Mouse (Mus musculus) midbrain, embryonic 13.5 days (tissue): ENCODE data around the gene Gm10644. TPM values are rescaled to one million over a fixed set of nuclear protein-coding genes. Genes with fewer than 3 reads are reported as not detected.

Experiments used
- ATAC-seq: fragments of 200-750 bp; cut with Nextera tagmentation; 2 replicates; pipeline ENCODE4 v1.8.0; 2017; ENCODE audit warnings: mild to moderate bottlenecking, moderate TSS enrichment, moderate library complexity
- H3K27ac ChIP-seq: fragments of 300-500 bp; sonication (generic); 2 replicates; pipeline ENCODE4 v1.5.1; 2015; ENCODE audit warnings: inconsistent platforms, mild to moderate bottlenecking, moderate library complexity
- H3K27me3 ChIP-seq: fragments of 300-500 bp; sonication (generic); 2 replicates; pipeline ENCODE4 v1.6.1; 2015; ENCODE audit warnings: mild to moderate bottlenecking, inconsistent platforms
- H3K36me3 ChIP-seq: fragments of 300-500 bp; sonication (generic); 2 replicates; pipeline ENCODE4 v1.6.1; 2015; ENCODE audit warnings: mild to moderate bottlenecking, inconsistent platforms
- H3K4me1 ChIP-seq: fragments of 300-500 bp; sonication (generic); replicated peaks from 2 replicates; pipeline ENCODE4 v1.6.1; 2015; ENCODE audit warnings: inconsistent platforms
- H3K4me2 ChIP-seq: fragments of 300-500 bp; sonication (generic); replicated peaks from 2 replicates; pipeline ENCODE4 v1.6.1; 2015; ENCODE audit warnings: moderate library complexity, mild to moderate bottlenecking, inconsistent platforms
- H3K4me3 ChIP-seq: fragments of 300-500 bp; sonication (generic); replicated peaks from 2 replicates; pipeline ENCODE4 v1.5.1; 2015; ENCODE audit warnings: mild to moderate bottlenecking, inconsistent platforms
- H3K9ac ChIP-seq: fragments of 300-500 bp; sonication (generic); replicated peaks from 2 replicates; pipeline ENCODE4 v1.6.1; 2015; ENCODE audit warnings: mild to moderate bottlenecking, inconsistent platforms
- H3K9me3 ChIP-seq: fragments of 300-500 bp; sonication (generic); 2 replicates; pipeline ENCODE4 v1.6.1; 2016; ENCODE audit warnings: mild to moderate bottlenecking, inconsistent platforms
- WGBS: fragments of 180-500 bp; shearing (Covaris S2); methylation state at CpG from one replicate; pipeline ENCODE4 v1.1.7; 2015; 5-methylcytosine and 5-hydroxymethylcytosine counted together
- polyA plus RNA-seq: library from polyadenylated mRNA; unstranded; fragments of >200 nt; fragmentation: Nextera tagmentation; extraction: Ambion mirVana; gene quantifications from 2 replicates; pipeline ENCODE4 v1.2.1, GENCODE M21; 2015

The Gm10644 gene
- polyA plus RNA-seq, 1 experiment from 2014 or later = 0.94 TPM

DNA sequence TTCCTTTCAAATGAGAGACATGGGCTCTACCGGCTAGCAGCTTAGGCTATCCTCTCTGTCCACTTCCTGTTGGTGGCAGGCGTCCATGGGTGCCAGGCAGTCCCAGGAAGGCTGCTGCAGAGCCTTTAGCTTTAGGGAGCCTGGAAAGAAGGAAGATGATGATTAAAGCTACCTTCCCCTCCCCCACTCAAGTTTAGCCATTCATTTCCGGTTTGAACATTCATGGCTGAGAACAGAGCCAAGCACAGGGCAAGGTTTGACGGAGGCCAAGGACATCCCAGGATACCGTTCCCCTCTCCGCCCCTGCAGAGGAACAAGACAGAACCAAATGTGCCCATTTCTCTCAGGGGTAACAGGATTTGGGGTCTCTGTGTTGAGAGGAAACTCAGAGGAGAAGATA is 22.6 kb upstream of the Gm10644 start:
- WGBS = 68% methylated on average over 6 of the region's 6 CpGs
- 0 out of 2 replicates have a peak overlapping the region, but pooled peaks have one; percentile 13 for H3K4me2 ChIP-seq
- no peak for ATAC-seq
- peaks cover 43% of the 10 kb centered on the region for H3K4me1 ChIP-seq
- peaks cover 32% of the 10 kb centered on the region for H3K36me3 ChIP-seq
- peak overlapping the region; percentile 36 for H3K9ac ChIP-seq
- H3K9me3 ChIP-seq = no peaks in the 10 kb centered on the region
- H3K27ac ChIP-seq = no peak overlapping the region
- no peak overlapping the region for H3K4me3 ChIP-seq
- no peaks in the 10 kb centered on the region for H3K27me3 ChIP-seq

- 90% methylated on average over 5 of the region's 5 CpGs for WGBS
- Histone ChIP-seq H3K4me2 (no peak overlapping the region), H3K9me3 (no peaks in the 10 kb centered on the region), H3K4me3 (no peak overlapping the region), H3K36me3 (peaks cover 24% of the 10 kb centered on the region), H3K27me3 (no peaks in the 10 kb centered on the region), H3K9ac (no peak overlapping the region), H3K4me1 (peaks cover 45% of the 10 kb centered on the region), H3K27ac (no peak overlapping the region)
- no peak for ATAC-seq
Measured at GRCm38 (mm10) chr8:83976779-83977350, 21.9 kb upstream of the Gm10644 start.

- Histone ChIP-seq H3K27me3 (no peaks in the 10 kb centered on the region), H3K36me3 (peaks cover 17% of the 10 kb centered on the region), H3K4me1 (peaks cover 49% of the 10 kb centered on the region), H3K9ac (no peak overlapping the region), H3K4me3 (no peak overlapping the region), H3K9me3 (no peaks in the 10 kb centered on the region), H3K4me2 (no peak overlapping the region), H3K27ac (no peak overlapping the region)
- ATAC-seq = no peak
- WGBS = 90% methylated on average over 4 of the region's 4 CpGs
Measured at GRCm38 (mm10) chr8:83976101-83976630, 21.2 kb upstream of the Gm10644 start.

- H3K4me3 ChIP-seq = peak overlapping the region; percentile 91
- peaks cover 45% of the 10 kb centered on the region for H3K4me1 ChIP-seq
- no peak for ATAC-seq
- H3K27me3 ChIP-seq = no peaks in the 10 kb centered on the region
- no peaks in the 10 kb centered on the region for H3K9me3 ChIP-seq
- no peak overlapping the region for H3K27ac ChIP-seq
- WGBS = 74% methylated on average over 4 of the region's 4 CpGs
- peaks cover 5% of the 10 kb centered on the region; the same call in 1 of the 2 replicates for H3K36me3 ChIP-seq
- H3K4me2 ChIP-seq = peak overlapping the region; percentile 88
- no peak overlapping the region for H3K9ac ChIP-seq
Measured at GRCm38 (mm10) chr8:83974521-83974920, 19.5 kb upstream of the Gm10644 start.

DNA sequence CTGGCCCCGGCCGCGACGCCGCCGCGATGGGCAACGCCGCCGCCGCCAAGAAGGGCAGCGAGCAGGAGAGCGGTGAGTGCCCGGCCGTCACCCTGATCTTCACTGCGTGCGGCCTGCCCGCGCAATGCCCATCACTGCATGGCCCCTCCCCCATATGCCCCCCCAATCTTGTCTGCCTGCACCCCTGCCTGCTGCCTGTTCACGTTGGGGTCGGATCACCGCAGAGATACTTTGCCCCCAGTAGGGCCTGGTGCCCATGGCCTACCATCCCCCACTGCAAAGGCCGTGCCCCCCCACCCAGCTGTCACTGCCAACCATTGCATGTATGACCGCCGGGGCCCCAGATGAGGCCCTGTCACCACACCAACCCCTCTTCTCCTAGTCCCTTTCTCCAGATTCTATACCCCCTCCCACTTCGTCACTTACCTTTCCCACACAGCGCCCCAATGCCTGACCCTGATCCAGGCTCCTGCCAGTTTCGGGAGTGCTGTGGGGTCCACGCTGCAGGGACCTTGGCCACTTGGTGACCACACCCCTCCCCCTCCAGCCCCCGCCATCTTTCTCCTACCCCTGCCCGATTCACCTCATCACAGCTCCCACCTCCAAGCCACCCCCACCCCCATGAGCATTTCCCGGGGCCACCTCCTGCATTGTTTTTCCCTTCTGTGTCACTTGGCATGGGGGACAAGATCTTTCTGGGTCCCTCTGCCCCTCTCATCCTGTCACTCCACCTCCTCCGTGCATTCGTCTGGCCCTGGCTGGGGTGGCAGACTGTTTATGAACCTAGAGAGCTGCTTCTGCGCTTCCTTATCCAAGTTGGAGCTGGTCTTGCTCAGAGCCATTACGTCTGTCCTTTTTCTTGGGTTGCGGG is 18.4 kb upstream of the Gm10644 start:
- ATAC-seq = no peak; the same call in 1 of the 2 replicates
- Histone ChIP-seq H3K9ac (peak overlapping the region; percentile 93), H3K9me3 (no peaks in the 10 kb centered on the region), H3K4me2 (peak overlapping the region; percentile 88), H3K4me3 (peak overlapping the region; percentile 91), H3K4me1 (peaks cover 44% of the 10 kb centered on the region), H3K27me3 (no peaks in the 10 kb centered on the region), H3K36me3 (peaks cover 10% of the 10 kb centered on the region; the same call in 1 of the 2 replicates), H3K27ac (peak overlapping the region; percentile 86)
- 3% methylated on average over 37 of the region's 37 CpGs for WGBS

GRCm38 (mm10) chr8:83972150-83973120 is 17.4 kb upstream of the Gm10644 start, which contains the start of gene Prkaca:
Prkaca (plus strand) TSS chr8:83972993.
- no peaks in the 10 kb centered on the region for H3K9me3 ChIP-seq
- H3K4me3 ChIP-seq = peak within 1 kb of the TSS; percentile 91
- peak; percentile 100 for ATAC-seq
- H3K4me2 ChIP-seq = peak within 1 kb of the TSS; percentile 88
- H3K4me1 ChIP-seq = peaks cover 34% of the 10 kb centered on the region
- peak within 1 kb of the TSS; percentile 93 for H3K9ac ChIP-seq
- peaks cover 18% of the 10 kb centered on the region for H3K36me3 ChIP-seq
- under 1% methylated on average over 81 of the region's 94 CpGs for WGBS
- H3K27me3 ChIP-seq = no peaks in the 10 kb centered on the region
- peak within 1 kb of the TSS; percentile 91 for H3K27ac ChIP-seq

DNA sequence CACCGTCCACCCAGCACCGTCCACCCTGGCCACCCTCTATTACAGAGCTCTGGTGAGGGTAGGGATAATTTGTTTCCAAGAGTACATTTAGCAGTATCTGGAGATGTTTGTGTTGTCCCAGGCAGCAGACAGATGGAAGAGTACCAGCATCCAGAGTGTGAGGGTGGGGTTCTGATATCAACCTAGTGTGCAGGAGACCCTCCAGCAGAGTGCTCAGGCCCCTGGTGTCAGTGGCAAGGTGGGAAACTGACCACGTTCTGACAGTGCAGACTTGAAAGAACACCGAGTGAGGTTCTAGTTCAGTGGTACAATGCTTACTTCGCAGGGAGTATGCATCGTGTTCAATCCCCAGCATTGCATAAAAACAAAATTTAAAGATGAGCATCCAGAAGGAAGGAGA is 16.7 kb upstream of the Gm10644 start:
- 76% methylated on average over 6 of the region's 6 CpGs for WGBS
- peak overlapping the region; percentile 91; the same call in 1 of the 2 replicates for H3K27ac ChIP-seq
- H3K27me3 ChIP-seq = no peaks in the 10 kb centered on the region
- H3K4me1 ChIP-seq = peaks cover 26% of the 10 kb centered on the region
- peak overlapping the region; percentile 84 for H3K9ac ChIP-seq
- no peaks in the 10 kb centered on the region for H3K9me3 ChIP-seq
- peaks cover 18% of the 10 kb centered on the region for H3K36me3 ChIP-seq
- peak overlapping the region; percentile 91 for H3K4me3 ChIP-seq
- peak overlapping the region; percentile 85 for H3K4me2 ChIP-seq
- ATAC-seq = no peak

GRCm38 (mm10) chr8:83971121-83971520 is 16.1 kb upstream of the Gm10644 start:
- H3K4me2 ChIP-seq = no peak overlapping the region
- H3K4me1 ChIP-seq = peaks cover 22% of the 10 kb centered on the region
- no peak overlapping the region for H3K9ac ChIP-seq
- no peak for ATAC-seq
- no peaks in the 10 kb centered on the region for H3K9me3 ChIP-seq
- no peaks in the 10 kb centered on the region for H3K27me3 ChIP-seq
- H3K27ac ChIP-seq = no peak overlapping the region
- no peak overlapping the region for H3K4me3 ChIP-seq
- H3K36me3 ChIP-seq = peaks cover 18% of the 10 kb centered on the region
- WGBS = 91% methylated on average over 4 of the region's 4 CpGs

DNA sequence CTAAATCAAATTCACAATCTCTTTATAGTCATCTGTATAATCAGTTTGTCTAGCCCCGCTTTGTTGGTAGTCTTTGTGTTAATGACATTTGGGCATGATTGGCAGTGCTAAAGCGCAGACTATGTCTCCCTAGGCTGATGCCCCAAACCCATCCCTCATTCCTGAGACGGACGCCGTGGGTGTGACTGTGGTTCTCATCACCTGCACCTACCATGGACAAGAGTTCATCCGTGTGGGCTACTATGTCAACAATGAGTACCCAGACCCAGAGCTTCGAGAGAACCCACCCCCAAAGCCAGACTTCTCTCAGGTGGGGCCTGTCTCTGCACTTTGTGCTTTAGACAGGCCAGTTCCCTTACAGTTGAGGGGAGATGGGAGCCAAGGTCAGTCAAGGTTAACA is 12.7 kb upstream of the Gm10644 start:
- no peak for ATAC-seq
- H3K9me3 ChIP-seq = no peaks in the 10 kb centered on the region
- H3K4me1 ChIP-seq = peaks cover 6% of the 10 kb centered on the region
- no peak overlapping the region for H3K4me2 ChIP-seq
- no peak overlapping the region for H3K4me3 ChIP-seq
- 96% methylated on average over 7 of the region's 7 CpGs for WGBS
- no peak overlapping the region for H3K27ac ChIP-seq
- H3K9ac ChIP-seq = no peak overlapping the region
- no peaks in the 10 kb centered on the region for H3K27me3 ChIP-seq
- peaks cover 18% of the 10 kb centered on the region for H3K36me3 ChIP-seq

DNA sequence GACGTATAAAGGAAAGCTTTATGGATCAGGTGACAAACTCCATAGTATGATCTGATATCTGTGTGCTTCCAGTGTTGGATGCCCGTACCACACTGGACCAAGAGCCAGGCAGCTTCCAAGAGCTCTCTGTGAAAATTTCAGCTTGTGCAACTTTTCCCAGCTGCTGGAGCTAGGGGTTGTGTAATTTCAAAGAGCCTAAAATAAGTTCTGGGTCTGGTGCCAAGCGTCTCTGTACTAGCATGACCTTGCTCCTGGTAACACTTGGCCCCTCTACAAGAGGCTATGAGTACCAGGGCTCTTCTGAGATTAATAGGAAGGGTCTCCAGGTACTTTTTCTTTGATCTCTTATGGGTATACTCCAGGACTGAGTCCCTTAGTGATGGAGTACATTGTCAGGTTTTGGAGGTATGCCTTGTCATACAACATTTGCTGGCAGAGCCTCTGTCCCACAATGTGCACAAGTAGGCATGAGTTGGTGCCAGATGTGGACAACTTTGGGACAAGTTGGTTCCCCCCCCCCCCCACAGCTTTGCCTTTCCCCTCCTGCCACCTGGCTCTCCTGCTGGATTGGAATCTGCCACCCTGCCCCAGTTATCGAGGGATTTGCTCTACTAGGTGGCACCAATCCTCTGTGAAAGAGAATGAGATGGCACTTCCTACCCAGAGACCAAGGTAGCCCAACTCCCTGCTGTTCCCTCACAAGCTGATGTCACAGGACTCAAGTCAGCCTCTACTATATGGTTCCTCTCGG is 9.2 kb upstream of the Gm10644 start:
- Histone ChIP-seq H3K27ac (no peak overlapping the region), H3K27me3 (no peaks in the 10 kb centered on the region), H3K9ac (no peak overlapping the region), H3K4me1 (no peaks in the 10 kb centered on the region), H3K4me3 (no peak overlapping the region), H3K36me3 (peaks cover 15% of the 10 kb centered on the region), H3K9me3 (no peaks in the 10 kb centered on the region), H3K4me2 (no peak overlapping the region)
- ATAC-seq = no peak
- WGBS = 90% methylated on average over 5 of the region's 5 CpGs

GRCm38 (mm10) chr8:83956789-83957188 is 1.8 kb upstream of the Gm10644 start:
- H3K9me3 ChIP-seq = no peaks in the 10 kb centered on the region
- no peak overlapping the region for H3K27ac ChIP-seq
- peaks cover 18% of the 10 kb centered on the region for H3K4me1 ChIP-seq
- no peak for ATAC-seq
- peak overlapping the region; percentile 61 for H3K4me3 ChIP-seq
- no peaks in the 10 kb centered on the region for H3K27me3 ChIP-seq
- no peak overlapping the region for H3K9ac ChIP-seq
- peak overlapping the region; percentile 93 for H3K4me2 ChIP-seq
- 10% methylated on average over 1 of the region's 1 CpGs for WGBS
- H3K36me3 ChIP-seq = no peaks in the 10 kb centered on the region
